Mouse (Mus musculus) midbrain, embryonic 14.5 days (tissue): ENCODE data around the gene Sirt4. TPM values are rescaled to one million over a fixed set of nuclear protein-coding genes. Genes with fewer than 3 reads are reported as not detected.
"Not testable (repeated sequence)": the region's sequence is repeated elsewhere in the genome, so short reads cannot be mapped to it uniquely, and the experiment has no call there.

Experiments used
- ATAC-seq: fragments of 200-750 bp; cut with Nextera tagmentation; 2 replicates; pipeline ENCODE4 v1.8.0; 2017; ENCODE audit warnings: moderate number of reproducible peaks, moderate library complexity; ENCODE audit not compliant: low FRiP score, low TSS enrichment
- DNase-seq: peaks from one replicate; pipeline ENCODE4 v3.0.0-alpha.2; 2015
- H3K27ac ChIP-seq: fragments of 300-500 bp; sonication (generic); replicated peaks from 2 replicates; pipeline ENCODE4 v1.5.1; 2014; ENCODE audit warnings: mild to moderate bottlenecking, low read depth, low read length, moderate library complexity
- H3K27me3 ChIP-seq: fragments of 300-500 bp; sonication (generic); 2 replicates; pipeline ENCODE4 v1.6.1; 2014; ENCODE audit warnings: low read length, control low read depth, mixed read lengths; ENCODE audit not compliant: control insufficient read depth, insufficient read depth
- H3K36me3 ChIP-seq: fragments of 300-500 bp; sonication (generic); 2 replicates; pipeline ENCODE4 v1.6.1; 2014; ENCODE audit warnings: low read length, control low read depth; ENCODE audit not compliant: control insufficient read depth, insufficient read depth
- H3K4me1 ChIP-seq: fragments of 300-500 bp; sonication (generic); 2 replicates; pipeline ENCODE4 v1.6.1; 2014; ENCODE audit warnings: mild to moderate bottlenecking, antibody characterized with exemption, low read length, control low read depth; ENCODE audit not compliant: control insufficient read depth, insufficient read depth
- H3K4me2 ChIP-seq: fragments of 300-500 bp; sonication (generic); 2 replicates; pipeline ENCODE4 v1.6.1; 2014; ENCODE audit warnings: mild to moderate bottlenecking, low read length, moderate library complexity
- H3K4me3 ChIP-seq: fragments of 300-500 bp; sonication (generic); replicated peaks from 2 replicates; pipeline ENCODE4 v1.5.1; 2014; ENCODE audit warnings: low read depth, low read length
- H3K9ac ChIP-seq: fragments of 300-500 bp; sonication (generic); replicated peaks from 2 replicates; pipeline ENCODE4 v1.6.1; 2014; ENCODE audit warnings: mild to moderate bottlenecking, low read length, moderate library complexity
- H3K9me3 ChIP-seq: fragments of 300-500 bp; sonication (generic); 2 replicates; pipeline ENCODE4 v1.6.1; 2016; ENCODE audit warnings: low read length, control low read depth, mixed read lengths; ENCODE audit not compliant: control insufficient read depth
- WGBS: fragments of 180-500 bp; shearing (Covaris S2); extraction: QIAGEN DNeasy Blood & Tissue Kit; methylation state at CpG from one replicate; pipeline ENCODE4 v1.1.7; 2014; 5-methylcytosine and 5-hydroxymethylcytosine counted together
- polyA plus RNA-seq: library from polyadenylated mRNA; unstranded; fragments of >200 nt; fragmentation: Nextera tagmentation; extraction: Ambion mirVana; gene quantifications from 2 replicates; pipeline ENCODE4 v1.2.1, GENCODE M21; 2014

Sirt4 gene
- polyA plus RNA-seq, 1 experiment from 2014 or later: 23.8 TPM

- H3K36me3 ChIP-seq: peaks cover 53% of the 10 kb centered on the region
Measured at GRCm38 (mm10) chr5:115454422-115455090, 30.0 kb downstream of the Sirt4 start.

DNA sequence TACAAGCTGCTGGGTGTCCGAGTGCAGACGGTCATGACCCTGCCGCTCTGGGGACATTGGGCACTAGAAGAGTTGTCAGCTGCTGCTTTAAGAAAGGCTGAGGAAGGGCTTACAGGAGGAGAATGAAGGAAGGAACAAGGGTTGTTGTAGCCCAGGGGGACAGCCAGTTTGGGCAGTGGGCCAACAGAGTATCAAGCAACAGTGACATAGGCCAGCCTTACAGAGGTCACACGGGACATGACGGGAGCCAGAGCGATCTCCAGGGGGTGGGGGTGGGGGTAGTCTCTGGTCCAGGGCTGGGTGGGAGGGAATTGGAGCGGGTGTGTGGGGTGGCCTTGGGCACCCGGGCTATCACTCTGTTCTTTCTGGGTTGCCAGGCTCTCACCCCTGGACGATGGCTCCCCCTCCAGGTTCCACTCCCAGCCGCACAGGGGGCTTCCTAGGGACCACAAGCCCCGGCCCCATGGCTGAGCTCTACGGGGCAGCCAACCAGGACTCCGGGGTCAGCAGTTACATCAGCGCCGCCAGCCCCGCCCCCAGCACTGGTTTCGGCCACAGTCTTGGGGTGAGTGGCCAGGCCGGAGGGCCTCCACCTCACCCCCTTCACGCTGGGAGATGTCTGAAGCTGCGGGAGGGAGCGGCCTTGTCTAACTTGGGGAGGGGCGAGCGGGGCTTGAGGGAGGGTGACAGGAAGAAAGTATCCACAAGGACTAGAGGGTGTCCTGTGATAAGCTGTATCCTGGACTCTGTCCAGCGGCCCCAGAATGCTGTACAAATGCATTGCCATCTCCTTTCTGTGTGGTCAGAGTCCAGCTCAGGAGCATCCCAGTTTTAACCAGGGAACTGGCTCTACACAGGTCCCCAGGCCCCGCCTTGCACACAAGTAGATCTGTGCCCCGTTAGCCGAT lies 33.9 kb downstream of the Sirt4 start:
- peaks cover 92% of the 10 kb centered on the region for H3K36me3 ChIP-seq
- DNase-seq (no peak), ATAC-seq (no peak)

More at GRCm38 (mm10) chr5:115454422-115455090, 30.0 kb downstream of the Sirt4 start:
- H3K9ac ChIP-seq: no peak overlapping the region; the same call in 1 of the 2 replicates
- WGBS: 76% methylated on average over 12 of the region's 12 CpGs
- H3K4me3 ChIP-seq: no peak overlapping the region
- H3K27ac ChIP-seq: 0 out of 2 replicates have a peak overlapping the region, but pooled peaks have one; percentile 1
- no peaks in the 10 kb centered on the region for H3K4me1 ChIP-seq
- H3K9me3 ChIP-seq: no peaks in the 10 kb centered on the region
- no peaks in the 10 kb centered on the region for H3K27me3 ChIP-seq
- H3K4me2 ChIP-seq: no peak overlapping the region
- ATAC-seq: peak; percentile 9; the same call in 1 of the 2 replicates
- no peak for DNase-seq

DNA sequence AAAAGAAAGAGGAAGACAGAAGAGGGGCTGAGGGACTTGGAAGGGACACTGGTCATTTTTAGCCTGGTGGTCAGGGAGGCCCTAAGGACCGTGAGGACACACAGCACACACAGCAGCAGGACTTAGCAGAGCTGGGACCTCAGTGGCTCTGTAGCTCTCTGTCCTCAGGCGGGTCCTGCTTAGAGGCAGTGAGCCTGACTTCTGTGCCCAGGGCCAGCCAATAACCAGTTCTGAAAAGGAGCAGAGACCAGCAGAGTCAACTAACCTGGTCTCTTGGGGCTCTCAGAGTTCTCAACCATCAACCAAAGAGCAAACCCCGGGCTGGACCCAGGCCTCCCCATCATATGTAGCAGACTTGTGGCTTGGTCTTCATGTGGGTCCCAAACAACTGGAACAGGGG lies 35.3 kb downstream of the Sirt4 start:
- H3K36me3 ChIP-seq: peaks cover 100% of the 10 kb centered on the region
- no peak overlapping the region for H3K4me2 ChIP-seq
- 83% methylated on average over 3 of the region's 3 CpGs for WGBS
- ATAC-seq: no peak
- no peak overlapping the region for H3K27ac ChIP-seq
- no peaks in the 10 kb centered on the region for H3K4me1 ChIP-seq
- no peaks in the 10 kb centered on the region for H3K9me3 ChIP-seq
- DNase-seq: no peak
- H3K4me3 ChIP-seq: no peak overlapping the region
- H3K27me3 ChIP-seq: no peaks in the 10 kb centered on the region
- H3K9ac ChIP-seq: no peak overlapping the region

More for the DNA sequence above, 33.9 kb downstream of the Sirt4 start:
- H3K4me2 ChIP-seq: no peak overlapping the region
- H3K4me3 ChIP-seq: no peak overlapping the region
- 0 out of 2 replicates have a peak overlapping the region, but pooled peaks have one; percentile 54 for H3K27ac ChIP-seq
- H3K9me3 ChIP-seq: no peaks in the 10 kb centered on the region
- H3K27me3 ChIP-seq: no peaks in the 10 kb centered on the region
- no peaks in the 10 kb centered on the region for H3K4me1 ChIP-seq
- no peak overlapping the region for H3K9ac ChIP-seq
- 88% methylated on average over 27 of the region's 27 CpGs for WGBS

GRCm38 (mm10) chr5:115447108-115447507 lies 37.4 kb downstream of the Sirt4 start:
- ATAC-seq (no peak), DNase-seq (no peak)
- H3K27ac ChIP-seq: peak overlapping the region; percentile 32; the same call in 1 of the 2 replicates
- H3K4me2 ChIP-seq: no peak overlapping the region
- H3K36me3 ChIP-seq: peaks cover 100% of the 10 kb centered on the region
- WGBS: 85% methylated on average over 17 of the region's 17 CpGs
- H3K9ac ChIP-seq: no peak overlapping the region
- no peaks in the 10 kb centered on the region for H3K4me1 ChIP-seq
- no peak overlapping the region for H3K4me3 ChIP-seq
- no peaks in the 10 kb centered on the region for H3K27me3 ChIP-seq
- H3K9me3 ChIP-seq: no peaks in the 10 kb centered on the region

- H3K27ac ChIP-seq: no peak overlapping the region
- H3K9me3 ChIP-seq: no peaks in the 10 kb centered on the region
- H3K9ac ChIP-seq: no peak overlapping the region
- DNase-seq (no peak), ATAC-seq (no peak)
- 64% methylated on average over 11 of the region's 11 CpGs for WGBS
- H3K36me3 ChIP-seq: peaks cover 99% of the 10 kb centered on the region
- H3K4me3 ChIP-seq: no peak overlapping the region
- H3K4me2 ChIP-seq: no peak overlapping the region
- peaks cover 4% of the 10 kb centered on the region; the same call in 1 of the 2 replicates for H3K4me1 ChIP-seq
- no peaks in the 10 kb centered on the region for H3K27me3 ChIP-seq
Measured at GRCm38 (mm10) chr5:115444130-115444529, 40.4 kb downstream of the Sirt4 start.

DNA sequence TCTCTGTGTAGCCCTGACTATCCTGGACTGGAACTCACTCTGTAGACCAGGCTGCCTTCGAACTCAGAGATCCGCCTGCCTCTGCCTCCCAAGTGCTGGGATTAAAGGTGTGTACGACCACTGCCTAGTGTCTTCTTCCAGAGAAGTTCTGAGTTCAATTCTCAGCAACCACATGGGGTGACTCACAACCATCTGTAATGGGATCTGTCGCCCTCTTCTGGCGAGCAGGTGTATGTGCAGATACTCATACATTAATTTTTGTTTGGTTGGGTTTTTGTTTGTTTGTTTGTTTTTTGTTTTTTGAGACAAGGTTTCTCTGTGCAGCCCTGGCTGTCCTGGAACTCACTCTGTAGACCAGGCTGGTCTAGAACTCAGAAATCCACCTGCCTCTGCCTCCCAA lies 41.9 kb downstream of the Sirt4 start:
- ATAC-seq, H3K9me3 ChIP-seq, H3K4me2 ChIP-seq, H3K9ac ChIP-seq, H3K4me3 ChIP-seq, H3K27ac ChIP-seq, DNase-seq, H3K27me3 ChIP-seq: not testable (repeated sequence)
- Histone ChIP-seq H3K36me3 (peaks cover 94% of the 10 kb centered on the region), H3K4me1 (peaks cover 19% of the 10 kb centered on the region)
- 77% methylated on average over 5 of the region's 5 CpGs for WGBS

- Histone ChIP-seq H3K36me3 (peaks cover 85% of the 10 kb centered on the region), H3K9ac (no peak overlapping the region; the same call in 1 of the 2 replicates), H3K27me3 (no peaks in the 10 kb centered on the region), H3K4me1 (peaks cover 30% of the 10 kb centered on the region), H3K27ac (peak overlapping the region; percentile 67), H3K4me2 (peak overlapping the region; percentile 15; the same call in 1 of the 2 replicates), H3K9me3 (no peaks in the 10 kb centered on the region), H3K4me3 (no peak overlapping the region)
- DNase-seq (peak; percentile 92), ATAC-seq (no peak)
- 29% methylated on average over 14 of the region's 14 CpGs for WGBS
Measured at GRCm38 (mm10) chr5:115441205-115441849, 43.2 kb downstream of the Sirt4 start.

GRCm38 (mm10) chr5:115438667-115439066 lies 45.9 kb downstream of the Sirt4 start:
- Histone ChIP-seq H3K4me2 (peak overlapping the region; percentile 96), H3K4me1 (peaks cover 56% of the 10 kb centered on the region), H3K27me3 (no peaks in the 10 kb centered on the region), H3K36me3 (peaks cover 67% of the 10 kb centered on the region), H3K9ac (peak overlapping the region; percentile 40; the same call in 1 of the 2 replicates), H3K4me3 (peak overlapping the region; percentile 31), H3K27ac (peak overlapping the region; percentile 100), H3K9me3 (no peaks in the 10 kb centered on the region)
- 8% methylated on average over 7 of the region's 7 CpGs for WGBS
- DNase-seq (no peak), ATAC-seq (no peak)
